Mouse (Mus musculus): ENCODE measurements around the gene Nectin1. TPM values are rescaled to one million over a fixed set of nuclear protein-coding genes. Genes with fewer than 3 reads are reported as not detected.

Gene Nectin1
- total and polyA plus RNA-seq, 3 experiments, result 3.9 to 6.2 TPM; not detected in 1

DNA sequence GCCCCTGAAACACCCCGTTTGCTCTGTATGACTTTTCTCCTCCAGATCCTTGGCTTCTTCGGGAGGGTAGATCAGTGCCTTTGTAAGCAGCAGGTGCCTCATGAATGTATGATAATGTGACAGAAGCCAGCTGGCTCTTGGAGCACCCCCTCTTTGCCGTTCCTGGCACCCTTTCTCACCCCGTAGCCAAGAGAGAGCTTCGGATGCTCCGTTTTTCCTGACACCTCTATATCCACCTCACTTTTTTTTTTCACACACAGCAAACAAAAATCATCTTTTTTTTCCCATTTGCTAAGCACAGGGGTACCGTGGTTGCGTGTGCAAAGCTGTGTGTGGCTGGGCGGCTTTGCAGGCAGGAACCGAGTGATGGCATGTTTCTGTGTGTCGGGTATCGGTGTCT is 16.3 kb downstream of the Nectin1 start:
- DNase-seq (ENCODE audit: low read depth, low spot score), result no peak
- Histone ChIP-seq H3K4me3 (ENCODE audit: control insufficient read depth in 1 of 2, insufficient read depth in 1 of 2, low read depth in 2 of 2, low read length in 2 of 2) (no peak overlapping the region), H3K27ac (ENCODE audit: control insufficient read depth, low read depth, low read length) (no peak overlapping the region), H3K9ac (ENCODE audit: control insufficient read depth, low read depth, low read length, poor library complexity, severe bottlenecking) (no peak overlapping the region), H3K4me1 (ENCODE audit: control insufficient read depth in 1 of 2, insufficient read depth in 2 of 2, low read length in 2 of 2) (peaks cover 0 to 8% of the 10 kb centered on the region in 2 experiments; a peak in 2 of 4 replicates), H3K79me2 (ENCODE audit: control insufficient read depth, insufficient read depth, low read length, poor library complexity) (no peaks in the 10 kb centered on the region; the same call in none of the 2 replicates), H3K9me3 (replicated peaks; ENCODE audit: insufficient read depth, low read length) (no peaks in the 10 kb centered on the region; the same call in 1 of the 2 replicates), H3K36me3 (ENCODE audit: control insufficient read depth in 1 of 2, insufficient read depth in 2 of 2, low read length in 2 of 2) (peaks cover 0 to 3% of the 10 kb centered on the region in 2 experiments; a peak in 1 of 4 replicates), H3K27me3 (ENCODE audit: control insufficient read depth in 1 of 2, insufficient read depth in 2 of 2, low read length in 2 of 2) (no peaks in the 10 kb centered on the region)
- TF ChIP-seq ZKSCAN1 (IDR thresholded peaks at IDR 0.05; ENCODE audit: low read depth, low read length) (no peak), MYB (IDR thresholded peaks at IDR 0.05; ENCODE audit: low read depth, low read length) (no peak), MYC (IDR thresholded peaks at IDR 0.05; ENCODE audit: low read depth, low read length) (no peak), SIN3A (IDR thresholded peaks at IDR 0.05; ENCODE audit: low read length) (no peak), UBTF (IDR thresholded peaks at IDR 0.05; ENCODE audit: borderline replicate concordance, insufficient read depth, low read depth, low read length) (no peak), MAZ (IDR thresholded peaks at IDR 0.05; ENCODE audit: low read depth, low read length) (no peak), GABPA (IDR thresholded peaks at IDR 0.05; ENCODE audit: low read depth, low read length) (no peak), MAFK (IDR thresholded peaks at IDR 0.05; ENCODE audit: borderline replicate concordance, low read depth, low read length) (no peak), ETS1 (IDR thresholded peaks at IDR 0.05; ENCODE audit: low read depth, low read length) (no peak), E2F4 (IDR thresholded peaks at IDR 0.05; ENCODE audit: borderline replicate concordance, low read depth, low read length) (no peak), TAL1 (IDR thresholded peaks at IDR 0.05; ENCODE audit: low read length) (no peak), MEF2A (IDR thresholded peaks at IDR 0.05; ENCODE audit: extremely low read depth, insufficient replicate concordance, low read depth, low read length, poor library complexity, severe bottlenecking) (no peak), CHD1 (IDR thresholded peaks at IDR 0.05; ENCODE audit: low read depth, low read length) (no peak), RCOR1 (IDR thresholded peaks at IDR 0.05; ENCODE audit: low read depth, low read length) (no peak), POLR2A (IDR thresholded peaks at IDR 0.05; ENCODE audit: control insufficient read depth in 1 of 2, insufficient read depth in 1 of 2, low read depth in 1 of 2, low read length in 2 of 2, poor library complexity in 1 of 2) (no peak), JUND (IDR thresholded peaks at IDR 0.05; ENCODE audit: low read depth, low read length) (no peak), BHLHE40 (IDR thresholded peaks at IDR 0.05; ENCODE audit: borderline replicate concordance, low read depth, low read length) (no peak), POLR2AphosphoS5 (IDR thresholded peaks at IDR 0.05; ENCODE audit: borderline replicate concordance, low read depth, low read length) (no peak), CHD2 (IDR thresholded peaks at IDR 0.05; ENCODE audit: low read length) (no peak)

DNA sequence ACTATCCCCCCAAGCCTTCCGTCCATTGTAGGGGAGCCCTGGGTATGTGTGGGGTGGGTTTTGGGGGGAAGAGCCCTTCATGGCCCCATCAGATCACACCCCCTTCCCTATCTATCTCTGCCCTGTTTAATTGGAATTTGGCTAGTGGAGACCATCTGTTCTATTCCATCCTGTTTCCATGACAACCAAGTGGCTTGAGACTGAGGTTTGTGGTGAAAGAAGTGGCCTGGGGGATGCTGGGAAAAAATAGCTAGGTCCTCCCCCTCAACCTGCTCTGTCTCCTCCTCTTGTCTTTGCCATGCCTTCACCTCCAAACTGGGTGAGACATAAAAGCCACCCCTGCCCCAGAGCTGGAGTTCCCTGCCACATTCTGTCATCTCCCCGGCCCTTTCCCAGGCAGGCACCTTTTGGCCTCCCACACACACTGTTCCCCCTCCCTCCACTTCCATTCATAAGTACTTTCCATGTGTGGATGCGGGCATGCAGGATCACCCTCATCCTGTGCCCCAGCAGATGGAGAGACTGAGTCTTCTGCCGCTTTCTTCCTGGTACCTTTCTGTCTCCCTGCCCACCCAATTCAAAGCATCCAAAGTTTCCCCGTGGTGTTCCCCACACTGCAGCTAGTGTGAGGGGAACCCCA is 17.5 kb downstream of the Nectin1 start:
- no peak for DNase-seq (ENCODE audit: low read depth, low spot score)
- no peaks in the 10 kb centered on the region for H3K27me3 ChIP-seq (ENCODE audit: control insufficient read depth in 1 of 2, insufficient read depth in 2 of 2, low read length in 2 of 2)
- H3K79me2 ChIP-seq (ENCODE audit: control insufficient read depth, insufficient read depth, low read length, poor library complexity), result no peaks in the 10 kb centered on the region; the same call in none of the 2 replicates
- no peak overlapping the region for H3K4me3 ChIP-seq (ENCODE audit: control insufficient read depth in 1 of 2, insufficient read depth in 1 of 2, low read depth in 2 of 2, low read length in 2 of 2)
- no peaks in the 10 kb centered on the region; the same call in 1 of the 2 replicates for H3K9me3 ChIP-seq (replicated peaks; ENCODE audit: insufficient read depth, low read length)
- no peak overlapping the region for H3K27ac ChIP-seq (ENCODE audit: control insufficient read depth, low read depth, low read length)
- no peaks in the 10 kb centered on the region for H3K36me3 ChIP-seq (ENCODE audit: control insufficient read depth in 1 of 2, insufficient read depth in 2 of 2, low read length in 2 of 2)
- H3K9ac ChIP-seq (ENCODE audit: control insufficient read depth, low read depth, low read length, poor library complexity, severe bottlenecking), result no peak overlapping the region
- no peaks in the 10 kb centered on the region for H3K4me1 ChIP-seq (ENCODE audit: control insufficient read depth in 1 of 2, insufficient read depth in 2 of 2, low read length in 2 of 2)
- TF ChIP-seq ZC3H11A (IDR thresholded peaks at IDR 0.05; ENCODE audit: low read depth, low read length) (no peak), MEF2A (IDR thresholded peaks at IDR 0.05; ENCODE audit: extremely low read depth, insufficient replicate concordance, low read depth, low read length, poor library complexity, severe bottlenecking) (no peak), MAX (IDR thresholded peaks at IDR 0.05; ENCODE audit: low read length) (no peak), NRF1 (IDR thresholded peaks at IDR 0.05; ENCODE audit: insufficient read depth, low read depth, low read length, poor library complexity, severe bottlenecking) (no peak), POLR2A (IDR thresholded peaks at IDR 0.05; ENCODE audit: control insufficient read depth in 1 of 2, insufficient read depth in 1 of 2, low read depth in 1 of 2, low read length in 2 of 2, poor library complexity in 1 of 2) (no peak), E2F4 (IDR thresholded peaks at IDR 0.05; ENCODE audit: borderline replicate concordance, low read depth, low read length) (no peak), TBP (IDR thresholded peaks at IDR 0.05; ENCODE audit: low read depth, low read length) (no peak), EP300 (IDR thresholded peaks at IDR 0.05; ENCODE audit: low read depth in 1 of 2, low read length in 2 of 2) (no peak), RAD21 (IDR thresholded peaks at IDR 0.05; ENCODE audit: low read depth, low read length) (no peak), TAL1 (IDR thresholded peaks at IDR 0.05; ENCODE audit: low read length) (no peak), USF1 (IDR thresholded peaks at IDR 0.05; ENCODE audit: low read depth, low read length) (no peak), KAT2A (conservative IDR thresholded peaks at IDR 0.05; ENCODE audit: low read depth, low read length) (no peak), CHD2 (IDR thresholded peaks at IDR 0.05; ENCODE audit: low read length) (no peak), SIN3A (IDR thresholded peaks at IDR 0.05; ENCODE audit: low read length) (no peak), ZMIZ1 (IDR thresholded peaks at IDR 0.05; ENCODE audit: low read depth, low read length) (no peak), MYB (IDR thresholded peaks at IDR 0.05; ENCODE audit: low read depth, low read length) (no peak), RCOR1 (IDR thresholded peaks at IDR 0.05; ENCODE audit: low read depth, low read length) (no peak), NELFE (IDR thresholded peaks at IDR 0.05; ENCODE audit: low read depth, low read length) (no peak)
